Mouse (Mus musculus) brain, embryonic 14.5 days (tissue): ENCODE measurements around the gene Rdh19. TPM values are rescaled to one million over a fixed set of nuclear protein-coding genes. Genes with fewer than 3 reads are reported as not detected.
"Not testable (repeated sequence)": the region's sequence is repeated elsewhere in the genome, so short reads cannot be mapped to it uniquely, and the experiment has no call there.

ENCODE experiments used
- DNase-seq: peaks from one replicate; pipeline ENCODE4 v3.0.0-alpha.2; 2011; ENCODE audit warnings: low read depth
- CTCF ChIP-seq: fragments of 200-500 bp; IDR thresholded peaks from 2 replicates; pipeline ENCODE4 v1.5.1; 2012; ENCODE audit warnings: inconsistent platforms, mild to moderate bottlenecking, moderate library complexity, borderline replicate concordance; ENCODE audit not compliant: insufficient read depth, insufficient read length; ENCODE audit errors: extremely low read depth
- POLR2A ChIP-seq: fragments of 200-500 bp; IDR thresholded peaks from 2 replicates; pipeline ENCODE4 v1.6.1; 2012; ENCODE audit warnings: mild to moderate bottlenecking, inconsistent platforms, borderline replicate concordance; ENCODE audit not compliant: poor library complexity, insufficient read depth, insufficient read length, severe bottlenecking; ENCODE audit errors: extremely low read depth
- polyA plus RNA-seq: library from polyadenylated mRNA; depleted of rRNA; stranded (reverse); fragments of >200 nt; gene quantifications from 2 replicates; pipeline ENCODE4 v1.2.3, GENCODE M21; 2012; rRNA removed

Gene Rdh19
- polyA plus RNA-seq, 1 experiment: not detected

- DNase-seq: no peak
- no peak for TF ChIP-seq CTCF
- TF ChIP-seq POLR2A: no peak
Observed at GRCm38 (mm10) chr10:127886971-127887370, 37.2 kb downstream of the Rdh19 start.

- no peak for DNase-seq
- TF ChIP-seq POLR2A (no peak), CTCF (no peak)
Observed at GRCm38 (mm10) chr10:127888605-127889004, 38.9 kb downstream of the Rdh19 start, which contains the start of gene Rdh7. TSS of gene Rdh7 (minus strand) at chr10:127888817.

GRCm38 (mm10) chr10:127891481-127891880, 41.8 kb downstream of the Rdh19 start:
- TF ChIP-seq CTCF (no peak), POLR2A (no peak)
- no peak for DNase-seq

GRCm38 (mm10) chr10:127893163-127894022, 43.7 kb downstream of the Rdh19 start:
- not testable (repeated sequence) for DNase-seq

- no peak for TF ChIP-seq POLR2A
- TF ChIP-seq CTCF: no peak
- DNase-seq: no peak
Observed at GRCm38 (mm10) chr10:127896705-127897104, 47.0 kb downstream of the Rdh19 start.

- TF ChIP-seq POLR2A (no peak), CTCF (no peak)
- DNase-seq: no peak
Observed at GRCm38 (mm10) chr10:127897506-127897905, 47.8 kb downstream of the Rdh19 start.

- no peak for DNase-seq
- TF ChIP-seq POLR2A (no peak), CTCF (no peak)
Observed at GRCm38 (mm10) chr10:127898218-127898617, 48.5 kb downstream of the Rdh19 start, which contains the start of gene Sdr9c7. TSS of gene Sdr9c7 (plus strand) at chr10:127898518.

- no peak for DNase-seq
Observed at GRCm38 (mm10) chr10:127899783-127900182, 50.1 kb downstream of the Rdh19 start.

GRCm38 (mm10) chr10:127901751-127902150, 52.0 kb downstream of the Rdh19 start:
- TF ChIP-seq CTCF (no peak), POLR2A (no peak)
- DNase-seq: no peak

More at GRCm38 (mm10) chr10:127899783-127900182, 50.1 kb downstream of the Rdh19 start:
- no peak for TF ChIP-seq POLR2A
- no peak for TF ChIP-seq CTCF

- DNase-seq: no peak
- TF ChIP-seq POLR2A (no peak), CTCF (no peak)
Observed at GRCm38 (mm10) chr10:127903116-127903515, 53.4 kb downstream of the Rdh19 start.

- TF ChIP-seq POLR2A (no peak), CTCF (no peak)
- peak; percentile 64 for DNase-seq
Observed at GRCm38 (mm10) chr10:127904718-127905446, 55.2 kb downstream of the Rdh19 start.

GRCm38 (mm10) chr10:127906138-127906537, 56.4 kb downstream of the Rdh19 start:
- no peak for DNase-seq
- TF ChIP-seq POLR2A (no peak), CTCF (no peak)

- no peak for DNase-seq
Observed at GRCm38 (mm10) chr10:127907386-127907951, 57.7 kb downstream of the Rdh19 start.

More at GRCm38 (mm10) chr10:127907386-127907951, 57.7 kb downstream of the Rdh19 start:
- TF ChIP-seq CTCF (no peak), POLR2A (no peak)

Other genes starting within 250 kb of the Rdh19 start
- gene Lrp1, start 228.8 kb upstream of the Rdh19 start, polyA plus RNA-seq: 155 and 269 TPM in 2 replicates
- gene Stat6, start 206.9 kb upstream of the Rdh19 start, polyA plus RNA-seq: 5.7 and 7.4 TPM in 2 replicates
- 6.4 and 10.7 TPM in 2 replicates for gene Nemp1, start 183.0 kb upstream of the Rdh19 start, polyA plus RNA-seq
- 7.4 and 8.0 TPM in 2 replicates for gene Nab2, start 181.4 kb upstream of the Rdh19 start, polyA plus RNA-seq
- gene Myo1a, start 144.8 kb upstream of the Rdh19 start, polyA plus RNA-seq: 2.0 and 2.6 TPM in 2 replicates
- 0.74 and 2.1 TPM in 2 replicates for gene Tac2, start 125.5 kb upstream of the Rdh19 start, polyA plus RNA-seq
- gene Zbtb39, start 110.4 kb upstream of the Rdh19 start, polyA plus RNA-seq: 14.9 and 18.7 TPM in 2 replicates
- gene Gpr182, start 98.2 kb upstream of the Rdh19 start, polyA plus RNA-seq: 0.83 and 1.2 TPM in 2 replicates
- gene Rdh1, start 90.2 kb upstream of the Rdh19 start, polyA plus RNA-seq: 0.06 and 0.12 TPM in 2 replicates
- gene Rdh16f1, start 90.1 kb upstream of the Rdh19 start, polyA plus RNA-seq: 0.29 TPM in 1 of 2 replicates, not detected in the other
- gene Rdh9, start 73.5 kb upstream of the Rdh19 start, polyA plus RNA-seq: 0.05 and 0.34 TPM in 2 replicates
- 0.03 TPM in 1 of 2 replicates, not detected in the other for gene Rdh16, start 48.8 kb upstream of the Rdh19 start, polyA plus RNA-seq
- gene Rdh16f2, start 16.5 kb downstream of the Rdh19 start, polyA plus RNA-seq: not detected in 2 replicates
- not detected in 2 replicates for gene Rdh7, start 38.9 kb downstream of the Rdh19 start, polyA plus RNA-seq
- 0.06 TPM in 1 of 2 replicates, not detected in the other for gene Sdr9c7, start 48.6 kb downstream of the Rdh19 start, polyA plus RNA-seq
- not detected in 2 replicates for gene Hsd17b6, start 157.7 kb downstream of the Rdh19 start, polyA plus RNA-seq
- gene Prim1, start 165.2 kb downstream of the Rdh19 start, polyA plus RNA-seq: 25.4 and 35.6 TPM in 2 replicates
- 286 and 390 TPM in 2 replicates for gene Naca, start 185.6 kb downstream of the Rdh19 start, polyA plus RNA-seq
- 67.9 and 97.4 TPM in 2 replicates for gene Ptges3, start 209.0 kb downstream of the Rdh19 start, polyA plus RNA-seq
- 1,616 and 2,161 TPM in 2 replicates for gene Atp5b, start 233.3 kb downstream of the Rdh19 start, polyA plus RNA-seq
- gene Baz2a, start 241.6 kb downstream of the Rdh19 start, polyA plus RNA-seq: 32.2 and 33.1 TPM in 2 replicates